Mouse (Mus musculus) layer of hippocampus, postnatal 14 days (tissue): ENCODE measurements at regions not wholly inside any gene's neighbourhood (a gene's known extent, or its start where the extent isn't known, plus 50 kb on each side); places are given as distances from the start of the nearest gene placed in this dataset.

Source experiments
- DNase-seq, 2 experiments: peaks; one replicate each; pipeline ENCODE4 v3.0.0; 2021 to 2022; ENCODE audit warnings: low spot score in 2 of 2, mixed read lengths in 1 of 2

GRCm38 (mm10) chr6:143532380-143532779 lies 365.4 kb downstream of the Etnk1 start:
- no peak for DNase-seq

- DNase-seq = peak in 1 of 2 experiments; percentile 12
These were observed 368.2 kb downstream of the Etnk1 start for GRCm38 (mm10) chr6:143535265-143535664.

GRCm38 (mm10) chr6:143535726-143536125 lies 368.7 kb downstream of the Etnk1 start:
- DNase-seq = peak; percentile 10 to 34

- no peak for DNase-seq
These were observed 369.7 kb downstream of the Etnk1 start for GRCm38 (mm10) chr6:143536525-143537293.

- DNase-seq = no peak
These were observed 380.4 kb downstream of the Etnk1 start for GRCm38 (mm10) chr6:143547406-143547903.

- no peak for DNase-seq
These were observed 387.9 kb downstream of the Etnk1 start for GRCm38 (mm10) chr6:143554946-143555345.

- DNase-seq = no peak
These were observed 391.2 kb downstream of the Etnk1 start for GRCm38 (mm10) chr6:143558046-143558884.

GRCm38 (mm10) chr6:143559316-143559715 lies 392.3 kb downstream of the Etnk1 start:
- DNase-seq = no peak

- no peak for DNase-seq
These were observed 394.5 kb downstream of the Etnk1 start for GRCm38 (mm10) chr6:143561316-143562088.

GRCm38 (mm10) chr6:143571356-143572115 lies 404.5 kb downstream of the Etnk1 start:
- no peak for DNase-seq

- no peak for DNase-seq
These were observed 412.2 kb downstream of the Etnk1 start for GRCm38 (mm10) chr6:143579223-143579622.

- no peak for DNase-seq
These were observed 422.6 kb downstream of the Etnk1 start for GRCm38 (mm10) chr6:143589666-143590065.

- DNase-seq = no peak
These were observed 423.2 kb downstream of the Etnk1 start for GRCm38 (mm10) chr6:143590231-143590630.

GRCm38 (mm10) chr6:143592490-143592889 lies 425.5 kb downstream of the Etnk1 start:
- DNase-seq = no peak

GRCm38 (mm10) chr6:143595486-143595885 lies 428.5 kb downstream of the Etnk1 start:
- no peak for DNase-seq

- no peak for DNase-seq
These were observed 430.4 kb downstream of the Etnk1 start for GRCm38 (mm10) chr6:143597414-143597813.

GRCm38 (mm10) chr6:143598916-143599315 lies 431.9 kb downstream of the Etnk1 start:
- no peak for DNase-seq

GRCm38 (mm10) chr6:143609100-143609499 lies 442.1 kb downstream of the Etnk1 start:
- no peak for DNase-seq

GRCm38 (mm10) chr6:143612966-143613365 lies 445.9 kb downstream of the Etnk1 start:
- no peak for DNase-seq

- DNase-seq = peak; percentile 4 to 21
These were observed 447.5 kb downstream of the Etnk1 start for GRCm38 (mm10) chr6:143614431-143614987.
